Mouse (Mus musculus) heart, embryonic 11.5 days (tissue): ENCODE results near the gene Nav2. TPM values are rescaled to one million over a fixed set of nuclear protein-coding genes. Genes with fewer than 3 reads are reported as not detected.

Source experiments
- ATAC-seq: fragments of 200-750 bp; cut with Nextera tagmentation; replicated peaks from 2 replicates; pipeline ENCODE4 v1.8.0; 2017; ENCODE audit warnings: moderate library complexity; ENCODE audit not compliant: insufficient number of reproducible peaks, low FRiP score, low TSS enrichment
- H3K27ac ChIP-seq: fragments of 300-500 bp; sonication (generic); 2 replicates; pipeline ENCODE4 v1.5.1; 2014; ENCODE audit warnings: mild to moderate bottlenecking, low read depth, low read length
- H3K27me3 ChIP-seq: fragments of 300-500 bp; sonication (generic); 2 replicates; pipeline ENCODE4 v1.6.1; 2014; ENCODE audit warnings: mild to moderate bottlenecking, low read length, mixed read lengths; ENCODE audit not compliant: control insufficient read depth, insufficient read depth
- H3K36me3 ChIP-seq: fragments of 300-500 bp; sonication (generic); 2 replicates; pipeline ENCODE4 v1.6.1; 2014; ENCODE audit warnings: mild to moderate bottlenecking, low read length, moderate library complexity, mixed read lengths; ENCODE audit not compliant: control insufficient read depth, insufficient read depth
- H3K4me1 ChIP-seq: fragments of 300-500 bp; sonication (generic); 2 replicates; pipeline ENCODE4 v1.6.1; 2014; ENCODE audit warnings: low read length; ENCODE audit not compliant: control insufficient read depth, insufficient read depth
- H3K4me2 ChIP-seq: fragments of 300-500 bp; sonication (generic); 2 replicates; pipeline ENCODE4 v1.6.1; 2014; ENCODE audit warnings: mild to moderate bottlenecking, moderate library complexity
- H3K4me3 ChIP-seq: fragments of 300-500 bp; sonication (generic); 2 replicates; pipeline ENCODE4 v1.5.1; 2014; ENCODE audit warnings: low read depth, low read length
- H3K9ac ChIP-seq: fragments of 300-500 bp; sonication (generic); 2 replicates; pipeline ENCODE4 v1.6.1; 2014; ENCODE audit warnings: mild to moderate bottlenecking, low read depth, low read length, moderate library complexity
- H3K9me3 ChIP-seq: fragments of 300-500 bp; sonication (generic); replicated peaks from 2 replicates; pipeline ENCODE4 v1.6.1; 2016; ENCODE audit warnings: low read length; ENCODE audit not compliant: control insufficient read depth
- WGBS: fragments of 180-500 bp; shearing (Covaris S2); extraction: QIAGEN DNeasy Blood & Tissue Kit; methylation state at CpG from one replicate; pipeline ENCODE4 v1.1.7; 2014; ENCODE audit not compliant: insufficient replicate concordance; 5-methylcytosine and 5-hydroxymethylcytosine counted together
- polyA plus RNA-seq: library from polyadenylated mRNA; unstranded; fragments of >200 nt; fragmentation: Nextera tagmentation; extraction: Ambion mirVana; gene quantifications from 2 replicates; pipeline ENCODE4 v1.2.1, GENCODE M21; 2014

Gene Nav2
- polyA plus RNA-seq, 1 experiment from 2014 or later = 32.2 TPM

GRCm38 (mm10) chr7:49639864-49640708 lies 731.6 kb downstream of the Nav2 start:
- 11% methylated on average over 18 of the region's 18 CpGs for WGBS

GRCm38 (mm10) chr7:49640709-49641305 lies 732.3 kb downstream of the Nav2 start:
- Histone ChIP-seq H3K4me2 (no peak overlapping the region), H3K4me1 (no peaks in the 10 kb centered on the region), H3K27me3 (peaks cover 61% of the 10 kb centered on the region), H3K9me3 (no peaks in the 10 kb centered on the region), H3K9ac (no peak overlapping the region), H3K36me3 (no peaks in the 10 kb centered on the region), H3K4me3 (no peak overlapping the region), H3K27ac (no peak overlapping the region)
- ATAC-seq = no peak
- WGBS = 26% methylated on average over 3 of the region's 3 CpGs

More at GRCm38 (mm10) chr7:49639864-49640708, 731.6 kb downstream of the Nav2 start:
- Histone ChIP-seq H3K27ac (no peak overlapping the region), H3K27me3 (peaks cover 68% of the 10 kb centered on the region), H3K9ac (no peak overlapping the region), H3K4me3 (no peak overlapping the region), H3K9me3 (no peaks in the 10 kb centered on the region), H3K4me2 (no peak overlapping the region), H3K36me3 (no peaks in the 10 kb centered on the region), H3K4me1 (no peaks in the 10 kb centered on the region)
- no peak for ATAC-seq

Other genes starting within 250 kb of the Nav2 start
- gene Zdhhc13, start 119.7 kb upstream of the Nav2 start, polyA plus RNA-seq = 36.1 and 41.8 TPM in 2 replicates
- 1,436 and 1,472 TPM in 2 replicates for gene Csrp3, start 60.7 kb upstream of the Nav2 start, polyA plus RNA-seq
- gene E2f8, start 27.1 kb upstream of the Nav2 start, polyA plus RNA-seq = 20.7 and 22.7 TPM in 2 replicates